Mouse (Mus musculus) common myeloid progenitor, adult 5-6 weeks (primary cell): ENCODE measurements around the gene Unc93a2. TPM values are rescaled to one million over a fixed set of nuclear protein-coding genes. Genes with fewer than 3 reads are reported as not detected.
A peak's percentile ranks its signal among the peaks of the same experiment; 100 is the strongest.
"Not testable (repeated sequence)": the region's sequence is repeated elsewhere in the genome, so short reads cannot be mapped to it uniquely, and the experiment has no call there.

Experiments used
- ATAC-seq: replicated peaks from 2 replicates; pipeline ENCODE4 v1.8.0; 2016; ENCODE audit warnings: low read depth, mild to moderate bottlenecking, moderate TSS enrichment, inconsistent platforms; ENCODE audit not compliant: poor library complexity, severe bottlenecking
- total RNA-seq: library from RNA; stranded (forward); fragments of 200-1000, 187-1606 nt; gene quantifications from 2 replicates; pipeline ENCODE4 v1.2.3, GENCODE M21; 2017

The Unc93a2 gene
- total RNA-seq, 1 experiment from 2014 or later = not detected

- not testable (repeated sequence) for ATAC-seq
Observed at GRCm38 (mm10) chr17:7376951-7377700, 8.1 kb downstream of the Unc93a2 start.

GRCm38 (mm10) chr17:7371879-7372278, 13.4 kb downstream of the Unc93a2 start, which contains the start of gene Gm49630:
Gene Gm49630 (minus strand): TSS chr17:7371979.
- ATAC-seq = not testable (repeated sequence)

- ATAC-seq = not testable (repeated sequence)
Observed at GRCm38 (mm10) chr17:7369401-7369800, 15.9 kb downstream of the Unc93a2 start.

- ATAC-seq = not testable (repeated sequence)
Observed at GRCm38 (mm10) chr17:7366676-7367374, 18.4 kb downstream of the Unc93a2 start.

GRCm38 (mm10) chr17:7366265-7366664, 19.0 kb downstream of the Unc93a2 start:
- ATAC-seq = not testable (repeated sequence)

- ATAC-seq = not testable (repeated sequence)
Observed at GRCm38 (mm10) chr17:7365615-7366014, 19.6 kb downstream of the Unc93a2 start.

GRCm38 (mm10) chr17:7360749-7361465, 24.4 kb downstream of the Unc93a2 start:
- ATAC-seq = not testable (repeated sequence)

GRCm38 (mm10) chr17:7359806-7360205, 25.5 kb downstream of the Unc93a2 start:
- not testable (repeated sequence) for ATAC-seq

GRCm38 (mm10) chr17:7352596-7352995, 32.7 kb downstream of the Unc93a2 start, which contains the start of gene Ttll2:
Gene Ttll2 (minus strand): TSS chr17:7352696.
- ATAC-seq = not testable (repeated sequence)

- not testable (repeated sequence) for ATAC-seq
Observed at GRCm38 (mm10) chr17:7348765-7349164, 36.5 kb downstream of the Unc93a2 start.

GRCm38 (mm10) chr17:7337381-7337780, 47.9 kb downstream of the Unc93a2 start:
- not testable (repeated sequence) for ATAC-seq

- ATAC-seq = peak; percentile 71
Observed at GRCm38 (mm10) chr17:7332745-7333144, 52.5 kb downstream of the Unc93a2 start.

GRCm38 (mm10) chr17:7326415-7326814, 58.8 kb downstream of the Unc93a2 start:
- peak; percentile 30 for ATAC-seq

GRCm38 (mm10) chr17:7324346-7324745, 60.9 kb downstream of the Unc93a2 start, which contains the start of gene Tcp10a:
Gene Tcp10a (plus strand): TSS chr17:7324646.
- not testable (repeated sequence) for ATAC-seq

- not testable (repeated sequence) for ATAC-seq
Observed at GRCm38 (mm10) chr17:7319789-7320188, 65.5 kb downstream of the Unc93a2 start.

GRCm38 (mm10) chr17:7315693-7316382, 69.4 kb downstream of the Unc93a2 start:
- peak; percentile 88 for ATAC-seq
